ENCODE assay signal across 8 mouse cellular contexts in the genomic region with DNA sequence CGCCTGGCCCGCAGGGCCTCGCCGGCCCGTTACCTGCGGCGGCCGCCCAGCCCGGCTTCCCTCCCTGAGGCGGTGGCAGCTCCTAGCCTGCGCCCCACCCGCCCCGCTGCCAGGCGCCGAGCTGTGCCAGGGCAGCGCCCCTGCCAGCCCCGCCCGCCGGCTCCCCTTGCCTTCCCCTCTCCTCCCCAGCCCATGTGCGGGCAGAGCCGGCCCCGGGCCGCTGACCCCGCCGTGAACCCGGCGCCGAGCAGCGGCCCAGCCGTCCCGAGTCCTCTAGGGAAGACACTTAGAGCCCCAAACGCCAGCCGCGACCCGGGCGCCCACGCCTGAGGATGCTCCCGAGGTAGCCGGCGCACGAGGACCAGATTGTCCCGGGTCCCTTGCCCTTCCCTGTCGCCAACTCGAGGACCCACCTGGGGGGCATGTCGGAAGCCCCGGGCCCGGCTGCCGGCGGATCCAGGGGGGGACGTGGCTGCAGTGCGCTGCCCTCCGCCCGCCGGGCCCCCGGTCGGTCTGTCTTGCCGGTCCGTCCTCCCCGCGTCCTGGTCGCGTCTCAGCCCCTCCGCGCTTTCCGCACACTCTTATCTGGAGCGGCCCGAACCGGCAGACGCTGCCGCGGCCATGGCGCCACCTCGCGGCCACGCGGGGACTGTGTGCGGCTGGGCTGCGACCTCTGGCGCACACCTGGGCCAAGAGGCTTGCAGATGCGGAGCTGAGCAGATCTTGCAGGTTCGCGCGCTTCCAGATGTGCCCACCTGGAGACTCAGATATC. TPM values are rescaled to one million over a fixed set of nuclear protein-coding genes. Genes with fewer than 3 reads are reported as not detected.
A peak's percentile ranks its signal among the peaks of the same experiment; 100 is the strongest.
DNase-seq lines count a peak whose midpoint lies in the region; ATAC-seq and TF ChIP-seq lines count a peak whose summit lies in the region.

No protein-coding gene starts in this region.

- TF ChIP-seq EP300 in heart, postnatal 0 days (IDR thresholded peaks at IDR 0.05; ENCODE audit: low read depth): no peak

- peaks cover 70% of the 10 kb centered on the region for H3K27me3 ChIP-seq in heart, postnatal 0 days (ENCODE audit: control insufficient read depth, insufficient read depth, low read length)
- peaks cover 82% of the 10 kb centered on the region for H3K27me3 ChIP-seq in lung, embryonic 14.5 days (ENCODE audit: insufficient read depth, low read length)

- no peaks in the 10 kb centered on the region for H3K9me3 ChIP-seq in heart, postnatal 0 days (replicated peaks; ENCODE audit: control insufficient read depth, low read length)
- no peaks in the 10 kb centered on the region for H3K9me3 ChIP-seq in lung, embryonic 14.5 days (ENCODE audit: low read depth, low read length)

- peak; percentile 83 to 88 for DNase-seq in CD8-positive naive resting alpha-beta T cell, adult 2 months (ENCODE audit: low read depth in 2 of 2, low spot score in 2 of 2)
- DNase-seq in adrenal gland, postnatal 4 days (ENCODE audit: low spot score in 2 of 2): peak; percentile 72 to 78
- peak; percentile 70 for DNase-seq in heart, postnatal 0 days (ENCODE audit: low spot score)
- DNase-seq in kidney, postnatal 14 days: peak; percentile 91
- DNase-seq in lung, embryonic 14.5 days: peak; percentile 93
- DNase-seq in ovary, adult 18-20 months (ENCODE audit: low spot score): peak; percentile 65
- peak; percentile 65 to 90 for DNase-seq in thymus, postnatal 10 days (ENCODE audit: low spot score in 2 of 2)

- peak; percentile 37 for ATAC-seq in heart, postnatal 0 days (ENCODE audit: insufficient read depth, low read depth)
- ATAC-seq in lung, embryonic 14.5 days (ENCODE audit: insufficient read depth): peak; percentile 35

- WGBS in heart, postnatal 0 days: under 1% methylated on average over 81 of the region's 83 CpGs
- 0% methylated on average over 77 of the region's 83 CpGs for WGBS in lung, embryonic 14.5 days

- peak overlapping the region; percentile 90 for H3K27ac ChIP-seq in embryonic fibroblast, embryonic 13.5 days (ENCODE audit: insufficient read depth, low read length)
- peak overlapping the region; percentile 71 for H3K27ac ChIP-seq in heart, postnatal 0 days (ENCODE audit: low read depth)
- H3K27ac ChIP-seq in lung, embryonic 14.5 days (ENCODE audit: low read depth): peak overlapping the region; percentile 95

- peak; percentile 91 for TF ChIP-seq CTCF in embryonic fibroblast, embryonic 13.5 days (IDR thresholded peaks at IDR 0.05; ENCODE audit: borderline replicate concordance, insufficient read depth, low read length)
- TF ChIP-seq CTCF in heart, postnatal 0 days (IDR thresholded peaks at IDR 0.05; ENCODE audit: low read depth): peak; percentile 98
- peak; percentile 78 for TF ChIP-seq CTCF in lung, embryonic 14.5 days (IDR thresholded peaks at IDR 0.05; ENCODE audit: low read depth)

- H3K4me3 ChIP-seq in embryonic fibroblast, embryonic 13.5 days (ENCODE audit: insufficient read depth, low read length): peak overlapping the region; percentile 72
- H3K4me3 ChIP-seq in heart, postnatal 0 days (ENCODE audit: low read depth, low read length): peak overlapping the region; percentile 67
- peak overlapping the region; percentile 77 for H3K4me3 ChIP-seq in lung, embryonic 14.5 days (ENCODE audit: low read depth, low read length)

- peak; percentile 82 for TF ChIP-seq POLR2A in embryonic fibroblast, embryonic 13.5 days (IDR thresholded peaks at IDR 0.05; ENCODE audit: low read depth, low read length)

- peak overlapping the region; percentile 89 for H3K4me2 ChIP-seq in heart, postnatal 0 days (ENCODE audit: low read depth, low read length)
- peak overlapping the region; percentile 76 for H3K4me2 ChIP-seq in lung, embryonic 14.5 days

- no peaks in the 10 kb centered on the region for H3K4me1 ChIP-seq in embryonic fibroblast, embryonic 13.5 days (ENCODE audit: control insufficient read depth, insufficient read depth, low read length)
- peaks cover 13% of the 10 kb centered on the region for H3K4me1 ChIP-seq in heart, postnatal 0 days (ENCODE audit: control insufficient read depth, insufficient read depth)
- H3K4me1 ChIP-seq in lung, embryonic 14.5 days (ENCODE audit: insufficient read depth): peaks cover 2% of the 10 kb centered on the region

- peak overlapping the region; percentile 55 for H3K9ac ChIP-seq in heart, postnatal 0 days (replicated peaks; ENCODE audit: low read depth, low read length)
- peak overlapping the region; percentile 91 for H3K9ac ChIP-seq in lung, embryonic 14.5 days

- peaks cover 10% of the 10 kb centered on the region; the same call in 1 of the 2 replicates for H3K36me3 ChIP-seq in heart, postnatal 0 days (replicated peaks; ENCODE audit: control insufficient read depth, insufficient read depth, low read length)
- peaks cover 39% of the 10 kb centered on the region for H3K36me3 ChIP-seq in lung, embryonic 14.5 days (ENCODE audit: insufficient read depth)

RNA-seq across cellular contexts. Expression of a gene that starts 0.5 kb away (rescaled TPM):
- total RNA-seq in adrenal gland, postnatal 4 days (2021): 10 to 100 TPM; 22.9 to 29.2 TPM
- polyA plus RNA-seq in embryonic fibroblast, embryonic 13.5 days (2011; ENCODE audit: insufficient read length, low read depth, missing spikeins): 20.7 and 29.3 TPM in 2 replicates
- total RNA-seq in heart, postnatal 0 days (2014; rRNA removed; ENCODE audit: low replicate concordance): 17.8 and 19.5 TPM in 2 replicates
- 4.8 and 6.1 TPM in 2 replicates for polyA plus RNA-seq in heart, postnatal 0 days (2015; fragmentation: Nextera tagmentation; extraction: Ambion mirVana)
- polyA plus RNA-seq in lung, embryonic 14.5 days (2014; fragmentation: Nextera tagmentation; extraction: Ambion mirVana): 14.0 and 15.6 TPM in 2 replicates

RNA-seq across cellular contexts. Expression of a gene that starts 9.9 kb away (rescaled TPM):
- 10 to 100 TPM; 16.0 to 17.4 TPM for total RNA-seq in adrenal gland, postnatal 4 days (2021)
- polyA plus RNA-seq in embryonic fibroblast, embryonic 13.5 days (2011; ENCODE audit: insufficient read length, low read depth, missing spikeins): 20.4 and 28.9 TPM in 2 replicates
- 8.9 and 35.2 TPM in 2 replicates for total RNA-seq in heart, postnatal 0 days (2014; rRNA removed; ENCODE audit: low replicate concordance)
- 12.9 and 13.4 TPM in 2 replicates for polyA plus RNA-seq in heart, postnatal 0 days (2015; fragmentation: Nextera tagmentation; extraction: Ambion mirVana)
- polyA plus RNA-seq in lung, embryonic 14.5 days (2014; fragmentation: Nextera tagmentation; extraction: Ambion mirVana): 28.6 and 29.9 TPM in 2 replicates

RNA-seq across cellular contexts. Expression of a gene that starts 22.3 kb away (rescaled TPM):
- total RNA-seq in adrenal gland, postnatal 4 days (2021): 10 to 100 TPM; 26.8 to 29.0 TPM
- 15.7 and 18.7 TPM in 2 replicates for polyA plus RNA-seq in embryonic fibroblast, embryonic 13.5 days (2011; ENCODE audit: insufficient read length, low read depth, missing spikeins)
- total RNA-seq in heart, postnatal 0 days (2014; rRNA removed; ENCODE audit: low replicate concordance): 34.4 and 72.1 TPM in 2 replicates
- polyA plus RNA-seq in heart, postnatal 0 days (2015; fragmentation: Nextera tagmentation; extraction: Ambion mirVana): 19.3 and 20.2 TPM in 2 replicates
- 25.0 and 26.5 TPM in 2 replicates for polyA plus RNA-seq in lung, embryonic 14.5 days (2014; fragmentation: Nextera tagmentation; extraction: Ambion mirVana)

RNA-seq across cellular contexts. Expression of a gene that starts 24.8 kb away (rescaled TPM):
- total RNA-seq in adrenal gland, postnatal 4 days (2021): 10 to 100 TPM; 33.3 to 33.8 TPM
- 2.1 and 2.7 TPM in 2 replicates for polyA plus RNA-seq in embryonic fibroblast, embryonic 13.5 days (2011; ENCODE audit: insufficient read length, low read depth, missing spikeins)
- total RNA-seq in heart, postnatal 0 days (2014; rRNA removed; ENCODE audit: low replicate concordance): 6.0 and 19.7 TPM in 2 replicates
- polyA plus RNA-seq in heart, postnatal 0 days (2015; fragmentation: Nextera tagmentation; extraction: Ambion mirVana): 12.2 and 12.8 TPM in 2 replicates
- polyA plus RNA-seq in lung, embryonic 14.5 days (2014; fragmentation: Nextera tagmentation; extraction: Ambion mirVana): 1.1 and 1.5 TPM in 2 replicates

Comparison
In these comparisons a context has a peak if more than half of its experiments do, and no peak if none do; other contexts are left out.
1. Peak in every context shown above with its lines: DNase-seq, ATAC-seq, H3K4me3 ChIP-seq and H3K27ac ChIP-seq.